Mouse (Mus musculus) spleen, adult 18-20 months (tissue): ENCODE data around the gene Btnl9.
"Not testable (repeated sequence)": the region's sequence is repeated elsewhere in the genome, so short reads cannot be mapped to it uniquely, and the experiment has no call there.

ENCODE experiments used
- DNase-seq, 2 experiments: peaks; one replicate each; pipeline ENCODE4 v3.0.0; 2022; ENCODE audit warnings: mixed read lengths in 2 of 2

Btnl9 gene

DNA sequence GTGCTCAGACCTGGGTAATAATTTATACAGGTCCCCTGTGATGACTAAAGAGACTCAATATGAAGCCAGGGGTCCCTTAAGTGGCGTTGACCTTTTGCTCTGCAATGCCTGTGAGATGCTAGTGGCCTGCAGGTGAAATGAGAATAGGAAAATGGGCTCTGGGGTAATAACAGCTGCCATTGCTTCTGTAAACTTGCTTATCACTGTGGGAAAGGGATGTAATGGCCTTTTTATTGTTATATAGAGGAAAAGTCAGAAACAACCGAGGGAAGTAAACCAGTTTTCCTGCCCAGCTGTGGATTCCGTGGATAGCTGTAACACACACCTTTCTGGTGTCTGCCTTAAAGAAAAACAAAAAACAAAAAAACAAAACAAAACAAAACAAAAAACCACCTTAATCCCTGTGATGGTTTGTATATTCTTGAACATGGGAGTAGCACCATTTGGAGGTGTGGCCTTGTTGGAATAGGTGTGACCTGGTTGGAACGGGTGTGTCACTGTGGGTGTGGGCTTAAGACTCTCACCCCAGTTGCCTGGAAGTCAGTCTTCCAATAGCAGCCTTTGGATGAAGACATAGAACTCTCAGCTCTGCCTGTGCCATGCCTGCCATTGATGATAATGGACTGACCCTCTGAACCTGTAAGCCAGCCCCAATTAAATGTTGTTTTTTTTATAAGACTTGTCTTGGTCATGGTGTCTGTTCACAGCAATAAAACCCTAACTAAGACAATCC is 10.7 kb downstream of the Btnl9 start:
- not testable (repeated sequence) for DNase-seq

DNA sequence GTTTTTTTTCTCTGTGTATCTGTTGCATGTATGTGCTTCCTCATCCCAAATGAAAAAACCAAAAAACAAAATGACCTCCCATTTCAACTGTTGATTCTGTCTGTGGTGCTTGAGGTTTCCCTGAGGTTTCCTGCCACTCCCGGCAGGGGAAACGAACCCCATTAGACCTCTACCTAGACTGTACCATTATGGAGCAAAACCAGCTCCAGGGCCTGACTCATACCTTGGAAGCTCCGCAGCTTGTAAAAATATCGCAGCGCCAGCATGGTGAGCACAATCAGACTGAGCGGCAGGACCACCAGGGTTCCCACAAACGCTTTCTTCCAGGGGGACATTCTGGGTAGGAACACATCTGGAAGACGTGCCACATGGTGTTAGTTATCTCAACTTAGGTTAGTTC is 11.6 kb downstream of the Btnl9 start:
- no peak for DNase-seq

DNA sequence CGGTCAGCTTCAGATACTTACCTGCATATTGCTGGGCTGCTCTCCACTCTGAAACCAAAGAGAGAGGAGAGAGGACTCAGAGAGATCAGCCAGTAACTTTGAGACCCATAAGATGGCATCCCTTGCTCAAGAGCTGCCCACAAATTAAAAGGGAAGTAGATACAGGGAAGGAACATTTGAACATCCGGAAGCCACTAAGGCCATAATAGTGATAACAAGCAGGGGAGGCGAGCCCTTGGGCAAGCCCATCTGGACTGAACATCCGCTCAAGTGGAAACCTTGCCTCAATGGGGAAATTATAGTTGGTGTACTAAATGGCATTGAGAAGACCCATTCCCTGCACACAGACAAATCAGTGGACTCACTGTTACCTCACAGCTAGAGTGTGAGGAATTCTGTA is 16.4 kb downstream of the Btnl9 start:
- no peak for DNase-seq

DNA sequence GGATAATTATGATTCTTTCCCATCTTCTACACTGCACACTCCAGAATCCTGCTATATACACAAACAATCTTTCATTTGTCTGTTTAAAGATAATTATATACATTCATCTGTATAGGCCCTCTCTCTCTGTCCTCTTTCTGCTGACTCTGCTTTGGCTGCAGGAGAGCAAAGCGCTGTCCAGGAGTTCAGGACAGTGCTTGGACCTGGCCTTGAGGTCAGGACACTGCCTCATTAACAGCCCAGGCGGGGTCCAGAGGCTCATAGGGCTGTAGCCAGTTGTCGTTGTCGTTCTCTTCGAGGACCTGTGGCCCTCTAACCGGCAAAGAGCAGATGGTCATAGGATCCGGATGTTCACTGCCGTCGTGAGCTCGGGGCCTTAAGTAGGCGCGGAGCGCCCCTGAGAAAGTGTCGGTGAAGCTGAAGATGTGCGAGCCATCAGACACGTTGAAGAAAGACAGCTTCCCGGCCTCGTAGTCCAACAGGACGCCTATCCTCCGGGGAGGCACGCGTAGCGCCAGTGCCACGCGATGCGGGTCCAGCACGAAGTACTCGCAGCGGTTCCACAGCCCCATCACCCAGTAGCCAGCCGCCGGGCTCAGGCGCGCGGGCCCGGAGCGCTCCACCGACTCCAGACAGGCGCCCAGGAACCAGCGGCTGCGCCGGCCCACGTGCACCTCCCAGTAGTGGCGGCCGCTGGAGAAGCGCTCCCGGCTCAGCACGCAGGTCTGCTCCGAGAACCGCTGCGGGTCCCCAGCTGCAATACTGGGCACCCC is 17.9 kb downstream of the Btnl9 start:
- DNase-seq, result no peak

DNA sequence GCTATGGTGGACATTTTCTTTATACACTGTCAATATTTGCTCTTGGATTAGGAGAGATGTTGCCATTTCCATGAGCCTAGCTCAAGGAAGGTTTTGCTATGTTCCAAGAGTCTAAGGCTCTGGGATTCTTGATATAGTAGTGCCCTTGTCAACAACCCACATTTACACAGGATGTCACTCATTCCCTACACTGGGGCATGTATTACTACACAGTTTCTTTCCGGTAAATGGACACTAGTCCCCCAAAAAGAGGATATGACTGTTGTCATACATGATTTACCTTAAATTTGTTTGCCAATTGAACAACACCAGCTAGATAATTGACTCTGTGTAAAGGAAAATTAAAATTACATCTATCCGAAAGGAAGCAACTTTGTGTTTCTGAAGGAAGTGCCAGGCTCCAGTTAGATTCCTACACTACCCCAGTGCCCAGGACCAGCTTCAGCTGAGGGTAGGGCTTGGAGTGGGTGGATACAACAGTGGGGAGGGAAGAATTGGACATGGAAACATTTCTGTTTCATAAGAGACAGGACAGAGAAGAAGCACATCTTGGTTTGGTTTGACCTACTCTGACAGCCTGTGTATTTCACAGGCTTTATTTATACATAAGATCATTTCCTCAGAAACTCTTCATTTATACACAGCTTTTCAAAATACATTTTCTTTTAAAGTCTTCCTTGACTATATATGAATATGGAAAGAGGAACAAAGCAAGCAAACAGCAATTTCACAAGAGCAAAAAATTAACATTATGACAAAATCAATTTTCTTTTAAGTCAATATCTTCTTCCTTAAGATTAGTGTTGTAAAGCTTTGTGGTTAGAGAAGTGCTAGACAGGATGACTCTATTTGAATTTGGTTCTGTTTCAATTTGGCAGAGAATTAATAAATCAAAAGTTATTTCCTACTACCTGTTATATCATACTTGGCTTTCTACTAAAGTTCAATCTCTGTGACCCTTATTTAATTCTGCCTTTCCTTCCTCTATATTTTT is 29.8 kb downstream of the Btnl9 start:
- DNase-seq, result no peak

DNA sequence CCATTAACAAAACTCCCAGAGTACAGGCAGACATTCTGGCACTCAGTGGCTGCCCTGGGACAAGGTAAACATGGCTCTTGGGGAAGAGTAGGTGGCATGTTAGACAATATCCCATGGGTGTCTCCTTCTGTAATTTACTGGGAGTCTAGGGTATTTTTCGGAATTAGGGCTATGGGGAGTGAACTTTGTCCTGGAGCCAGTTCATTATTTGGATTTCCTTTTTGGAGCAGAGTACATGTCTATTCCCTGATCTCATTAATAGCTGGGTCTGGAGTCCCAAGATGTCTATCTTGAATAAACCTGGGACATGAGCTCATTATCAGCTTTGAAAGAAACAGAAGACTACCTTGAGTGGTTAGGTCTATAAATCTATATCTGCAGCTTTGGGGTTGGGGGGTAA is 32.9 kb downstream of the Btnl9 start, which contains the start of gene Olfr1394:
Gene Olfr1394, plus strand, starts transcription at position 301 of the 400 bp plus-strand sequence.
- DNase-seq, result no peak

DNA sequence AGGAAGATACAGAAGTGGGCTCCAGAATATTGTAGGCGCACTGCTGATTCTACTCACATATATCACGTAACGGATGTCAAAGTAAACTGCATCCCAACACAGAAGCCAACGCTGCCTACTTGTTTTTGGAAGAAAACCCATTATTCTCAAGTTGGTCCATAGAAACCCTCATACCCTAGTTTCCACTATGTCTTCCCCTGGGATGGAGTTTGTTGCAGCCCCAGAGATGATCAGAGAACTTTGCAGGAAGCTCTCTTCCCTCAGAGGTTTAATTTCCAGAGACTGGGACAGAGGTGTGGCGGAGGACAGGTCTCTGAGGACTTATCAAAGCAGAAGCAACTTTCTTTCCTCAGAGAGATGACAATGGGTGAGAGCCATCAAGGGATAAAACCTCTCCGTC is 45.0 kb downstream of the Btnl9 start, which contains the start of gene Olfr1395:
Gene Olfr1395, plus strand, starts transcription at position 301 of the 400 bp plus-strand sequence.
- no peak for DNase-seq

DNA sequence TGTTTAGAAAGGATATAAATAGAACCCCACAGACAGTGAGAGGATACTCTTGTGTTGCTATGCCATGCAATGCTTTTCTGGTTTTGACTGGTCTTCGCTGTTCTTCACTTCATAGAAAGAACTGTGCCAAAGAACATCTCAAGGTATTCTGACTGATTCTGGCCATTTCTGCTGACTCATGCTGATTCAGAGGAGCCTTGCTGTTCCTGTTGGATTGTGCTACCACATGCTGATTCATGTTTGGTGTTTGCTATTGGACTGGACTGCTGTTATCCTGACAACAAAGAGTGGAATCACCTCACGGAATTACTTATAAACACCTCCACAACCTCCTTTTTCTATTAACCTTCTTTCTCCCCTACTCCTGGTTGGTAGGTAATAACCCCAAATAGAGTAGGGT is 62.8 kb downstream of the Btnl9 start:
- DNase-seq, result no peak

DNA sequence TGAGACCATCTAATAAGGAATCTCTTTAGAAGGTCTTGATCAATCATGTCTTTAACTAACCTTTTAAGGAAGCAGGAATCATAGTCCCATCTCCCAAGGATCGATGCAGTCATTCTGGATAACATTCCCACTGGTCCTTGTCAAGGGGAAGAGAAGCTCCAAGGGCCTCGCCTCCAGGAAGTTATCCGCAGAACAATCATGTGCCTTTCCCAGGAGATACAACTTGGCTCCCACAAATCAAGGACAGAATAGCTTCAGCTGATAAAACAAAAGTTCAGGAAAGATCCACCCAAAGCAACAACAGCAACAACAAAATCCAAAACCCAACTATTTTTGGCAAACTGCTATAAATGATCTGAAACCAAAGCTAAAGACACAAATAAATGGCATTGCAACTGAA is 67.3 kb downstream of the Btnl9 start:
- DNase-seq, result no peak
